Mouse (Mus musculus): Measurements from ENCODE around the gene Id3.
A peak's percentile ranks its signal among the peaks of the same experiment; 100 is the strongest.
"Not testable (repeated sequence)": the region's sequence is repeated elsewhere in the genome, so short reads cannot be mapped to it uniquely, and the experiment has no call there.

The Id3 gene

GRCm38 (mm10) chr4:136143193-136143976 lies at the start of gene Id3:
Gene Id3, plus strand, starts transcription at chr4:136143497.
- DNase-seq (ENCODE audit: low read depth, low spot score) = peak; percentile 97

- no peak for DNase-seq (ENCODE audit: low read depth, low spot score)
These were observed 48.6 kb upstream of the Id3 start for GRCm38 (mm10) chr4:136094519-136095219.

GRCm38 (mm10) chr4:136095490-136096105 lies 47.7 kb upstream of the Id3 start:
- DNase-seq (ENCODE audit: low read depth, low spot score) = no peak

GRCm38 (mm10) chr4:136096446-136097113 lies 46.7 kb upstream of the Id3 start:
- DNase-seq (ENCODE audit: low read depth, low spot score) = no peak

- DNase-seq (ENCODE audit: low read depth, low spot score) = no peak
These were observed 44.9 kb upstream of the Id3 start for GRCm38 (mm10) chr4:136098446-136098845.

GRCm38 (mm10) chr4:136100396-136101070 lies 42.8 kb upstream of the Id3 start:
- DNase-seq (ENCODE audit: low read depth, low spot score) = no peak

- DNase-seq (ENCODE audit: low read depth, low spot score) = not testable (repeated sequence)
These were observed 41.5 kb upstream of the Id3 start for GRCm38 (mm10) chr4:136101753-136102152.

GRCm38 (mm10) chr4:136104590-136105337 lies 38.5 kb upstream of the Id3 start:
- no peak for DNase-seq (ENCODE audit: low read depth, low spot score)

- no peak for DNase-seq (ENCODE audit: low read depth, low spot score)
These were observed 36.4 kb upstream of the Id3 start for GRCm38 (mm10) chr4:136106880-136107301.

GRCm38 (mm10) chr4:136109153-136109552 lies 34.1 kb upstream of the Id3 start:
- DNase-seq (ENCODE audit: low read depth, low spot score) = no peak

- DNase-seq (ENCODE audit: low read depth, low spot score) = no peak
These were observed 33.1 kb upstream of the Id3 start for GRCm38 (mm10) chr4:136109941-136110900.

- DNase-seq (ENCODE audit: low read depth, low spot score) = no peak
These were observed 31.0 kb upstream of the Id3 start for GRCm38 (mm10) chr4:136112344-136112743.

- DNase-seq (ENCODE audit: low read depth, low spot score) = no peak
These were observed 28.6 kb upstream of the Id3 start for GRCm38 (mm10) chr4:136114747-136115146.

GRCm38 (mm10) chr4:136117022-136117421 lies 26.3 kb upstream of the Id3 start:
- peak; percentile 77 for DNase-seq (ENCODE audit: low read depth, low spot score)

GRCm38 (mm10) chr4:136120041-136120440 lies 23.3 kb upstream of the Id3 start:
- no peak for DNase-seq (ENCODE audit: low read depth, low spot score)

GRCm38 (mm10) chr4:136121158-136121557 lies 22.1 kb upstream of the Id3 start:
- DNase-seq (ENCODE audit: low read depth, low spot score) = no peak

GRCm38 (mm10) chr4:136121844-136122468 lies 21.3 kb upstream of the Id3 start:
- DNase-seq (ENCODE audit: low read depth, low spot score) = no peak

GRCm38 (mm10) chr4:136123111-136123791 lies 20.0 kb upstream of the Id3 start:
- DNase-seq (ENCODE audit: low read depth, low spot score) = no peak
